Mouse (Mus musculus) adrenal gland, postnatal 10 days (tissue): ENCODE measurements at regions not wholly inside any gene's neighbourhood (a gene's known extent, or its start where the extent isn't known, plus 50 kb on each side); places are given as distances from the start of the nearest gene placed in this dataset.

Source experiments
- DNase-seq: peaks from one replicate; pipeline ENCODE4 v3.0.0; 2021; ENCODE audit warnings: mixed read lengths

DNA sequence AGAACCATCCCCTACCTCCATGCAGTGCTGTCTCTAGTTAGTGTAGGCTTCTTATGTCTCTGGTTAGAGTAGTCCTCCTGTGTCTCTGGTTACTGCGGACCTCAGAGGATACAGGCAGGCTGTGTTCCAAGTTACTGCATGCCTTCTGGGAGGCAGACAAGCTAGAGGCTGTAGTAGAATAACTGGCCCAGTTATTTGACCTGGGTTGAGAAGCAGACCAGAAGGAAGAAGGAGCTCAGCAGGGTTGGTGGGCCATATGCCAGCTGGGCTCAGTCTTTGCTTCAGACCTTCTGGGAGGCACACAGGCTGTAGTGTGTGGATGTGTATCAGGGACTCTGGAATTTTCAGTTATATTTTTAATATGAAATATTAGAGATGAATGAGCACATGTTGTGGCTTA is 581.6 kb upstream of the Bche start:
- DNase-seq, result peak; percentile 13

DNA sequence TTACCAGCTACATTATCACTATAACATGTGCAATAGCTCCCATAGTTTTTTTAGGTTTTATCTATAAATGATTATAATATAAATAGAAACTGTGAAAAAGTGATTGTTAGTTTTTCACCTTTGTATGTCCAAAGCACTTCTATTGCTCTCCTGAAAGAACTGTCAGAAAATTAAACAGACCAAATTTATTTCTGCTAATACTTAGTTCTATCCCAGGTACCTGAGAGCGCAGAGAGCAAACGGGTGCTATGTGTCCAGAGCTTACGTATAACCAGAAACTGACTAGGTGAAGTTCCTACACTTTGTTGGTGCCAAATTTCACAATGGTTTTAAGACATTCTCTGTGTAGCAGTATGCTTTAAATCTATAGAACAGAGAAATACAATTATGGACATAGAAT is 535.4 kb upstream of the Bche start:
- no peak for DNase-seq
